Mouse (Mus musculus) layer of hippocampus, adult 8-10 months (tissue): ENCODE results near the gene Nup188. TPM values are rescaled to one million over a fixed set of nuclear protein-coding genes. Genes with fewer than 3 reads are reported as not detected.

Source experiments
- DNase-seq, 2 experiments: peaks; one replicate each; pipeline ENCODE4 v3.0.0; 2022; ENCODE audit warnings: low spot score in 2 of 2
- microRNA-seq, 2 experiments: library from miRNA; unstranded; fragments of <30 nt; microRNA quantifications; one replicate each; pipeline ENCODE4 v1.2.0; 2022
- total RNA-seq, 4 experiments: library from RNA; stranded (reverse); gene quantifications; 2 replicates each; pipeline ENCODE4 v1.2.4; 2022

Gene Nup188
- total RNA-seq, 4 experiments from 2014 or later = 18.6 to 22.4 (median 20.6) TPM

DNA sequence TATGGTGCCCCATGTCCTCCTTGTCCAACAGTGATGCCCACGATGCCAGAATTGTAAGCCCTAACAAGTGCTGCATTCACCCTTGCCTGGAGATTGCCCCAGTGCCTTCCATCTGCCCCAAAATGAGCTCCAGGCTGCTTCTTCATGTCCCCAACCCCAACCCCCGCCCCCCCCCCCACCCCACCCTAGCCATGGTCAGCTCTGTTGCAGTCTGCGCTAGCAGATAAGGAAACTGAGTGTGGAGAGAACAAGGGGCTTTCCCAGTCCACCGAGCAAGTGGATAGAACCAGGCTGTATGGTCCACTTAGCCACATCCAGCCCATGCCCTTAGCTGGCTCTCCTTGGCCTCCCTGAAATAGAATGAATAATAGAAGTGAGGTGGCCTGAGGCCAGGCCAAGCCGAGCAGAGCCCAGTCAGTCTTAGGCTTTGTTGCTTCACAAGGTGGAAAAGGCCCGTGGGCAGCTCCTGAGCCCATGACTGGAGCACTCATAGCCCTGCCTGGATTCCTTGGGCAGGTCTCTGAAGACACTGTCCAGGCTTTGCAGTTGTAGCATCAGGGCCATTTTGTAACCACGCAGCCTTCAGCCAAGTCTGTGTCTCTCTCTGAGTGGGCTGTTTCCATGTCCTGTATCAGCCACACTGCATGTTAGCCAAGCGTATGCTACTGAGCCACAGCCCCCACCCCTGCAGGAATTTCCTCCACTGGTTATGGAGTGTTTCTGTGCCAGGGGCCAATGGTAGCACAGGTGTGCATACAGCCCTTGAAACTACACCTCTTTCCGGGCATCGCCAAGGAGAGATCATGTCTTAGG is 94.6 kb downstream of the Nup188 start:
- no peak for DNase-seq

DNA sequence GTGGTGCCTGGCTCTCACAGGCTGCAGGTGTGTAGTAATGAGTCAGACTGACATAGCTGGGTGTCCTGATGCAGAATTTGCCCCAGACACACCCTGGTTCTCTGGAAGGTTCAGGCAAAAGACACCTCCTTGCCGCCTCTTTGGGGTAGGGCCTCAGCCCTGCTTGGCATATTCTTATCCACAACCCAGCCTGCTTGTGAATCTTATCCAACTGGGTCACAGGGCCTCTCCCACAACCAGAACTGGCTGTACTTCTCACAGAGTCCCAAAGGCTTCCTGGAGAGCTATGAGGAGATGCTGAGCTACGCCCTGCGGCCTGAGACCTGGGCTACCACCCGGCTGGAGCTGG is 95.2 kb downstream of the Nup188 start:
- DNase-seq = no peak

DNA sequence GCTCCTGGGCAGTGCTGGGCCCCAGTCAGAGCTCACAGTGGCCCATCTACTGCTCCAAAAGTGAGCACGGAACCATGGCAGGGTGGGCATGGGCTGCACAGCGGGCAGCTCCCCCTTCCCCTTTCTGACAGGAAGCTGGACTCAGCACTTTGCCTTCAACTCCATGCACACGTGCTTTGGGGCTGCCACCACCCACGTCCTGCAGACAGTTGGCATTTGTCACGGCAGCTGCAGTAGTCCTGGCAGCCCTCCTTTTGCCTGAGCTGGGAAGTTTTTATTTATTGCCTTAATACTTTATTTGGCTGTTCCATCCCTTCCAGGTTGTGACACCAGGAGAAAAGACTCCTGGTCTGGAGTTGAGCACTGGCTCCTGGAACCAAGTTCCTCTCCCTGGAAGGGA is 98.6 kb downstream of the Nup188 start:
- no peak for DNase-seq

DNA sequence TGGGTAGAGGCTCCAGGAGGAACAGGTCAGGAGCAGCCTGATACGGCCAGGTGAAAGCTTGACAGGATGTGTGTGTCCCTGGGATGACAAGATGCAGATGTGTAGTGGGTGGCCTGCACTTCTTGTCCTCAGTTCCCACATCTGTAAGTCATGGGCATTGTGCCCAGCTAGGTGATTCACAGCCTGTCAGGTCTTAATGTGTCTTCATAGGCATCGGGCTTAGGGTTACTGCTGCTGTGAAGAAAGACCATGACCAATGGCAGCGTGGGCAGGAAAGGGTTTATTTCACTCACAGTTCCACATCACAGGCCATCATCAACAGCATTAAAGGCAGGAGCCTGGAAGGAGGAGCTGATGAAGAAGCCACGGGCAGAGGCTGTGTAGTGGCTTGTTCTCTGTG is 99.4 kb downstream of the Nup188 start:
- DNase-seq = no peak

DNA sequence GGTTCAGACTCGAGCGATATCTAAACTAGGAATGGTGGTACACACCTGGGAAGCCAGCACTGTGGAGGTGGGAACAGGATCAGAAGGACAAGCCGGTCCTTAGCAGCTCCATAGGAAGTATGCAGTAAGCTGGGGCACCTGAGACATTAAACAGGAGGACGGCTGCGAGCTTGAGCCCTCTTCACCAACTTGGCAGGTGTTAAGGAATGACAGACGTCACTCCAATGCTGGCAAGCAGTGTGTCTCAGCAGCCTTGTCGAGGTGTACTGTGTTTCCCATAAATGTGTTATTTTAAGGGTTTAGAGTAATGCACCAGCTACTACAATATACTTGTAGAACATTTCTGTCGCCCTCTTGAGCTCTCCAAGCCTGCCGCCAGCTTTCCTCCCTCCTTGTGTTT is 100.7 kb downstream of the Nup188 start:
- no peak for DNase-seq

DNA sequence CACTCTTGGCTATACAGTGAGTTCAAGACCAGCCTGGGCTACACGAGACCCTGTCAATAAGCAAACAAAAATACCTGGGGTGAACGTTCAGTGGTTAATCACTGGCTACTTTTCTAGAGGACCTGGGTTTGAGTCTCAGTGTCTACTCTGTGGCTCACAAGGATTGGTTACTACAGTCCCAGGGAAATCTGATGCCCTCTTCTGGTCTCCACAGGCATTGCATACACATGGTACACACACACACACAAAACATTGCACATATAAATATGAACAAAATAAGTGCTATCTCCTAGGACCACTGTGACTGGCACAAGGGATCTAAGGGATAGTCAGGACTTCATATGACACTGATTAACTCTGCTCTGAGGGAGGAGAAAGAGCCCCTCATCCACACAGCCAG is 102.8 kb downstream of the Nup188 start:
- no peak for DNase-seq

DNA sequence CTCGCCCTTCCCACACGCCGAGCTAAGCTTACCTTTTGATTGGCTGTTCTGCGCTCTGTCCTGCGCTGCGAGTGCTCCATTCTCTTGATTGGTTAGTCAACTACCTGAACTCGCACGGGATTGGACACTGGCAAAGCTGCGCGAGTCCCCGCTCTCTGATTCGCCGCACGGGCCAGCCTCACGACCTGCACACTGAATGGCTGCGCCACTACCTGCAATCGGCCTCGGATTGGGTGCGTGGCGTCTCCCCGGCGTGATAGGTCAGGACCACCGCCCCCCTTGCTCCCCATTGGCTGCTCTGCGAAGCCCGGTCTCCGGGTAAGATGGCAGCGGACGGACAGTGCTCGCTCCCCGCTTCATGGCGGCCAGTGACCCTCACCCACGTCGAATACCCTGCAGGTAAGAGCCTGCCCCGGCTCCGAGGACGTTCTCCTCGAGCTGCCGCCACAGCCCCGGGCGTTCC is 105.9 kb downstream of the Nup188 start, which contains the start of gene Dolpp1:
Gene Dolpp1, plus strand, starts transcription at position 141 of the 463 bp plus-strand sequence.
- DNase-seq = peak; percentile 99

DNA sequence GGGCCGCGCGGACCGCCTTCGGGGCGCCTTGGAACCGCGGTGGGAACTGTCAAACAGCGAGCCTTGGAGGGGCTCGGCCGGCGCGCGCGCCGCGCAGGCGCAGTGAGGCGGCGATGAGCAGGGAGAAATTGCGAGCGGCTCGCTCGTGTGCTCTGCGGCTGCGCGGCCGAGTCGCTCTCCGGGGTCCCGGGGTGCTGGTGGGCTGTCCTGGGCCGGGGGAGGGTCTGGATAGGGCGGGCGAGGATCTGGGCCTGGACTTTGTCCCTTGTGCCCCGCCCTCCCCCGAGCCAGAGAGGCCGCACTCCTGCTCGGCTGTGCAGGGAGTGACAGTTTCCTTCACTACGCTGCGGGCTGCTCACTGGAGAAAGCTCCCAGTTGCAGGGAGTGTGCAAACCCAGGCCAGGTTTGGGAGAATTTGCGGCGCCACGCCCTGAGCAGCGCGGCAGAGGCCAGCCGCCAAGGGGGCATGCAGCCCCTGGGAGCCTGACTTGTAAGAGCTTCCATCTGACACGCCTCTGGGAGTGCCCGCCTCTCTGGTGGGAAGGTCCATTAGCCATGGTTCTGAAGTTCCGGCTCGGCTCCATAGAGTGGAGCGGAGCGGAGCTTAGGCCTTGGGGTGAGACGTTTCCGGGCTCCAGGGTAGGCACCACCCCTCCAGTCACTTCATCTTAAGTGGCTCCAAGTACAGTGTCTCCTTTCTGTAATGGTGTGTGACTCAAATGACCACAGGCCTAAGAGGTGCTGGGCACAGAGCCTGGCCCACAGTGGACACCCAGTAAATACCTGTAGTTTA is 106.6 kb downstream of the Nup188 start:
- peak in 1 of 2 experiments; percentile 55 for DNase-seq

DNA sequence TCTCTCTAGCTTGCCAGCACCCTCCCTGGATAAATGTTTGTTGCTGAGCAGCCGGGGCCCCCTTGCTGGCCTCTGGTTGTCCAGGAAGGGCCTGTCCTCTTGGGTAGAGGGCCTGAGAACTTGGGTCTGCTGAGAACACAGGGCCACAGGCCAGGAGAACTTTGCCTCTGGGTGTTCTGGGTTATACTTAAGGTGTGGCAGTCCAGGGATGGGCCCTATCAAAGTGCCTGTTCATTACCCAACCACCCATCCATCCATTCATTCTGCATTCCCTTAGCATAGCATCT is 107.1 kb downstream of the Nup188 start:
- DNase-seq = no peak

Small RNAs within 50 kb of the gene (microRNA-seq; reads per million reads assigned to microRNA genes)
- 0 reads per million in 2 experiments for gene Gm47292

Other genes with a start within 250 kb of the Nup188 start
- 10 to 100 TPM; 36.9 to 45.0 (median 39.9) TPM for gene Wdr34, start 237.5 kb upstream of the Nup188 start, total RNA-seq
- 100 to 1,000 TPM; 179 to 198 (median 186) TPM for gene Set, start 229.0 kb upstream of the Nup188 start, total RNA-seq
- 1 to 10 TPM; 2.1 to 6.1 (median 3.5) TPM for gene Pkn3, start 208.7 kb upstream of the Nup188 start, total RNA-seq
- gene Zdhhc12, start 192.7 kb upstream of the Nup188 start, total RNA-seq = 10 to 100 TPM in 2 of 4 experiments, 1 to 10 TPM in 2; 7.3 to 14.0 (median 10.4) TPM
- gene Zer1, start 161.8 kb upstream of the Nup188 start, total RNA-seq = 100 to 1,000 TPM; 173 to 203 (median 195) TPM
- 10 to 100 TPM; 49.6 to 61.9 (median 58.5) TPM for gene Tbc1d13, start 152.7 kb upstream of the Nup188 start, total RNA-seq
- gene Endog, start 114.9 kb upstream of the Nup188 start, total RNA-seq = 10 to 100 TPM; 18.7 to 28.3 (median 21.4) TPM
- 10 to 100 TPM; 32.9 to 40.2 (median 35.2) TPM for gene Spout1, start 107.9 kb upstream of the Nup188 start, total RNA-seq
- 10 to 100 TPM; 15.6 to 19.9 (median 16.9) TPM for gene Kyat1, start 80.5 kb upstream of the Nup188 start, total RNA-seq
- gene Lrrc8a, start 48.7 kb upstream of the Nup188 start, total RNA-seq = 10 to 100 TPM; 54.5 to 70.6 (median 60.3) TPM
- gene Gm28035, start 45.8 kb upstream of the Nup188 start, total RNA-seq = 10 to 100 TPM in 2 of 4 experiments, 1 to 10 TPM in 2; 6.7 to 11.6 (median 9.9) TPM
- 10 to 100 TPM; 19.3 to 33.3 (median 24.4) TPM for gene Phyhd1, start 20.2 kb upstream of the Nup188 start, total RNA-seq
- not detected for gene Gm28038, start 5.4 kb upstream of the Nup188 start, total RNA-seq
- 10 to 100 TPM; 20.4 to 24.6 (median 23.6) TPM for gene Dolk, start 63 bp upstream of the Nup188 start, total RNA-seq
- gene Sh3glb2, start 72.9 kb downstream of the Nup188 start, total RNA-seq = 100 to 1,000 TPM; 230 to 295 (median 278) TPM
- 100 to 1,000 TPM; 104 to 146 (median 121) TPM for gene Miga2, start 77.8 kb downstream of the Nup188 start, total RNA-seq
- 10 to 100 TPM; 23.2 to 30.7 (median 25.1) TPM for gene Dolpp1, start 105.9 kb downstream of the Nup188 start, total RNA-seq
- 10 to 100 TPM; 48.9 to 59.3 (median 50.7) TPM for gene Crat, start 129.4 kb downstream of the Nup188 start, total RNA-seq
- 100 to 1,000 TPM; 165 to 175 (median 173) TPM for gene Ptpa, start 129.6 kb downstream of the Nup188 start, total RNA-seq
- gene Ier5l, start 187.8 kb downstream of the Nup188 start, total RNA-seq = 10 to 100 TPM; 11.6 to 12.5 (median 12.4) TPM